Mouse (Mus musculus): ENCODE results near the gene Zfp40. TPM values are rescaled to one million over a fixed set of nuclear protein-coding genes. Genes with fewer than 3 reads are reported as not detected.
"Not testable (repeated sequence)": the region's sequence is repeated elsewhere in the genome, so short reads cannot be mapped to it uniquely, and the experiment has no call there.

The Zfp40 gene
- polyA plus RNA-seq (2016; fragmentation: Nextera tagmentation; extraction: Ambion mirVana): 7.4 and 10.2 TPM in 2 replicates

DNA sequence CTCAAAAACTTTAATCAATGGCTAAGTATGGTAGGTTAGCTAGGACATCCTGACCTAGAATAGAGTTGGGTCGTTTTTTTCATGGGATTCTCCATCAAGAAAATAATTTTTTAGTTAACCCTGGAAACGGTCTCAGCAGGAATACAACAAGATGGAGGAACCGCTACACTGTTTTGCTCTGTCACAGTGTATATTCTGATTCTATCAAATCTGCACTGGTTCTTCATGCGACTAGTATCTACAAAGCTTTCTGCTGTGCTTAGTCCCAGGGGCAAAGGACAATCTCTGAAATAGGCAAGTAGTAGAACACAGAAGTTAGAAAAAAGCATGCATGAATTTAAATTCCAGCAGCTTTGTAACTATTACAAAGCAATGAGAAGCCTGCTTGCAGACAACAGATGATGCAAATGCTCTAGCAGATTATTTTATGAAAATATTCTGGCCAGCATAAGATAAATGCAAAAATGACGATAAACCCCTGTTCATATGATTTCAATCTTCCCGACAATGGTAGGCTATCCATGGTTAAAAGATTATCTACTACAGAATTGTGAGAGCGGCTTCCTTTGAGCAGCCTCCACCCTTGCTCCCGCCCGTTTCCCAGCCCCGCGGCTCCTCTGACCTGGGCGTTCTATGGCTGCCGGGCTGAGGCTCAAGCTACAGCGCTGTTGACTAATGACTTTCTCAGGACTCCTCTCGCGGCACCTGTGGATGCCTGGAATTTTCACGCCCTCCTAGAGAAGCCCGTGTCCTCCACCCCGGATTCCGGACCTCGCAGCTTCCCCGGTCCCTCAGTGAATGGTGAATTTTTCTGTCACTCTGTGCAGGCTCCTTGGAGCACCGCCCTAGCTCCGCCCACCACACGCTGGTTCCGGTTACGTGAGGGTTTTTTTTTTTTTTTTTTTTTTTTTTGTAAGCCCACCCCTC, at the start of gene Zfp40:
Gene Zfp40, minus strand, starts transcription at position 800 of the 927 bp plus-strand sequence.
- peaks cover 4% of the 10 kb centered on the region for H3K4me1 ChIP-seq
- H3K4me3 ChIP-seq: peak within 1 kb of the TSS; percentile 78
- H3K27ac ChIP-seq: peak within 1 kb of the TSS; percentile 92
- DNase-seq (ENCODE audit: low spot score): peak; percentile 95
- H3K27me3 ChIP-seq (ENCODE audit: insufficient read depth, poor library complexity, severe bottlenecking): no peaks in the 10 kb centered on the region
- no peaks in the 10 kb centered on the region for H3K9me3 ChIP-seq
- peaks cover 12% of the 10 kb centered on the region; the same call in 1 of the 2 replicates for H3K36me3 ChIP-seq
- WGBS: 6% methylated on average over 27 of the region's 27 CpGs

DNA sequence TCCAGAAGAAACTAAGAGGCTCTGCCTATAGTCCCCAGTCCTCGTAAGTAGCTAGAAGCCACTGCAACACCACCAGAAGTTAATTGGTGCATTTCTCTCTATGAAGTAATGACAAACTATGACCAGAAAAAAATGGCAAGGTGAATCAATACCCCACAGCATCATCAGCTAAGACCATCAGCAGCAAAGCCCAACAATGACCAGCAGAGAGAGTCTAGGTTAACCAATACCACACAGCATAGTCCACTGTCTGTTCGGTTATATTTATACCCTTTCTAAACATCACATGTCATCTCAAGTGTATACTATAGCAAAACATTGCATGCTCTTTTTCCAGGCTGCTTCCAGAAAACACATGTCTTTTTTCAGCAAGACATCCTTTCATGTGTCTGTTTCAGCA, 25.3 kb upstream of the Zfp40 start:
- no peak overlapping the region for H3K4me3 ChIP-seq

DNA sequence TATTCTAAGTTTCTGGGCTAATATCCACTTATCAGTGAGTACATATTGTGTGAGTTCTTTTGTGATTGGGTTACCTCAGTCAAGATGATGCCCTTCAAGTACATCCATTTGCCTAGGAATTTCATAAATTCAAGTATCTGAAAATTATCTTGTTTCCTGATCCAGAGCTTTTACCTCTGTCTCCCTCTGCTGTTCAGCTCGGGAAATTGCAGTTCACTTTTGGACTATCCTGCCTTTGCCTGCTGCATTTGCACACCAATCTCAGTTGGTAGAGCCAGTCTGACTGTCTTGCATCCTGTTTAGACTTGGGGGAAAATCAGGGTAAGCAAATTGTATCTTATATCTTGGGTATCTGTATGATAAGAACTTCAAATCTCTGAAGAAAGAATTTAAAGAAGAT, 6.8 kb upstream of the Zfp40 start:
- H3K4me1 ChIP-seq; H3K27ac ChIP-seq; H3K9me3 ChIP-seq; H3K36me3 ChIP-seq; DNase-seq (ENCODE audit: low spot score); H3K27me3 ChIP-seq (ENCODE audit: insufficient read depth, poor library complexity, severe bottlenecking); H3K4me3 ChIP-seq: not testable (repeated sequence)
- WGBS: 2% methylated on average over 1 of the region's 1 CpGs

More for the DNA sequence above, 25.3 kb upstream of the Zfp40 start:
- 78% methylated on average over 2 of the region's 2 CpGs for WGBS
- Histone ChIP-seq H3K36me3 (no peaks in the 10 kb centered on the region), H3K27me3 (ENCODE audit: insufficient read depth, poor library complexity, severe bottlenecking) (no peaks in the 10 kb centered on the region), H3K9me3 (no peaks in the 10 kb centered on the region), H3K4me1 (no peaks in the 10 kb centered on the region), H3K27ac (no peak overlapping the region)
- no peak for DNase-seq (ENCODE audit: low spot score)

DNA sequence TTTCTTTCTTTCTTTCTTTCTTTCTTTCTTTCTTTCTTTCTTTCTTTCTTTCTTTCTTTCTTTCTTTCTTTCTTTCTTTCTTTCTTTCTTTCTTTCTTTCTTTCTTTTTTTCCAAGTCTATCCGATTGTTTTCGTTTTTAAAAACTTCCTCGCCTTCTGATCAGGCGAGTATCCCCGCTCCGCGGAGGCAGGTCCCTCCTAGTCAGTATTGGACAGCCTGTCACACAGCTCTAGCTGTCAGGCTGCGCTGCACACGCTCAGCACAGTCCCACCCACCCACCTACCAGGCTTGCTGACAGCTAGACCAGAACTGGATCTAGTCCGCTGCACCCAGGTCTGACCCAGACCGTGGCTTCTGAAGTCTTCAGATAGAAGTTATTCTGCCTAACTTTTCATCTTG, 389 bp upstream of the Zfp40 start:
- Histone ChIP-seq H3K9me3 (no peaks in the 10 kb centered on the region), H3K4me1 (peaks cover 4% of the 10 kb centered on the region), H3K4me3 (peak overlapping the region; percentile 78), H3K27me3 (ENCODE audit: insufficient read depth, poor library complexity, severe bottlenecking) (no peaks in the 10 kb centered on the region), H3K36me3 (peaks cover 12% of the 10 kb centered on the region; the same call in 1 of the 2 replicates), H3K27ac (peak overlapping the region; percentile 86)
- DNase-seq (ENCODE audit: low spot score): peak; percentile 88
- 1% methylated on average over 11 of the region's 11 CpGs for WGBS

DNA sequence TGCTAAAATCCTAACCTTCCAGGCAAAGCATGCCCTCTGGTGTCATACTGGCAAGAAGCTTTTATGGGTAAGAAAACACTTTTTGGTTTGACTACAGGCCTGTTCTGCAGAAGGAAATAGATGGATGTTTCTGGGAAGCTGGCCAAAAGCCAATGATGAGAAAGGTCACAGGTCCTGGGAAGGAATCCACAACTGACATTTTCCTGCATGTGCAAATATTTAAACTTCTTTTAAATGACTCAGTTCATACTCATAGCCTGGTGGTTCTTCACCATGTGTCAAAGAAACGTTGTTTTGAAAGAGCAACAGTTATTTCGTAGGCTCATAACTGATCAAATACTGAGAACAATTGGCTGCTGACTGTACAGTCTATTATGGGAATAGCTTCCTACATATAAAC, 5.4 kb downstream of the Zfp40 start:
- Histone ChIP-seq H3K4me3 (no peak overlapping the region), H3K27me3 (ENCODE audit: insufficient read depth, poor library complexity, severe bottlenecking) (no peaks in the 10 kb centered on the region), H3K27ac (no peak overlapping the region), H3K9me3 (no peaks in the 10 kb centered on the region), H3K4me1 (peaks cover 4% of the 10 kb centered on the region), H3K36me3 (peaks cover 35% of the 10 kb centered on the region)
- 78% methylated on average over 2 of the region's 2 CpGs for WGBS
- no peak for DNase-seq (ENCODE audit: low spot score)

Other genes starting within 250 kb of the Zfp40 start
- not detected in 2 replicates for gene Vmn2r-ps130, start 132.1 kb downstream of the Zfp40 start, polyA plus RNA-seq (2016; fragmentation: Nextera tagmentation; extraction: Ambion mirVana)
- not detected in 2 replicates for gene Vmn2r114, start 119.3 kb upstream of the Zfp40 start, polyA plus RNA-seq (2016; fragmentation: Nextera tagmentation; extraction: Ambion mirVana)
- not detected in 2 replicates for gene Vmn2r115, start 150.5 kb upstream of the Zfp40 start, polyA plus RNA-seq (2016; fragmentation: Nextera tagmentation; extraction: Ambion mirVana)
- gene Vmn2r116, start 191.4 kb upstream of the Zfp40 start, polyA plus RNA-seq (2016; fragmentation: Nextera tagmentation; extraction: Ambion mirVana): not detected in 2 replicates